Mouse (Mus musculus) thymus, adult 2 months (tissue): Measurements from ENCODE around the gene Ccdc92. TPM values are rescaled to one million over a fixed set of nuclear protein-coding genes. Genes with fewer than 3 reads are reported as not detected.

Source experiments
- DNase-seq: peaks from one replicate; pipeline ENCODE4 v3.0.0; 2021
- H3K27ac ChIP-seq: fragments of 200-500 bp; 2 replicates; pipeline ENCODE4 v1.5.1; 2012; ENCODE audit warnings: low read length, control low read depth; ENCODE audit not compliant: control insufficient read depth, insufficient read depth
- H3K27me3 ChIP-seq: fragments of 200-500 bp; 2 replicates; pipeline ENCODE4 v1.6.1; 2012; ENCODE audit warnings: mild to moderate bottlenecking, low read length, moderate library complexity, mixed read lengths; ENCODE audit not compliant: control insufficient read depth, insufficient read depth
- H3K36me3 ChIP-seq: fragments of 200-500 bp; 2 replicates; pipeline ENCODE4 v1.6.1; 2012; ENCODE audit warnings: mild to moderate bottlenecking, low read length, moderate library complexity; ENCODE audit not compliant: control insufficient read depth, insufficient read depth
- H3K4me1 ChIP-seq: fragments of 200-500 bp; replicated peaks from 2 replicates; pipeline ENCODE4 v1.6.1; 2012; ENCODE audit warnings: low read length; ENCODE audit not compliant: control insufficient read depth, insufficient read depth
- H3K4me3 ChIP-seq: fragments of 200-500 bp; 2 replicates; pipeline ENCODE4 v1.5.1; 2012; ENCODE audit warnings: mild to moderate bottlenecking, low read length, control low read depth, moderate library complexity; ENCODE audit not compliant: control insufficient read depth, insufficient read depth
- CTCF ChIP-seq: fragments of 200-500 bp; IDR thresholded peaks from 2 replicates; pipeline ENCODE4 v1.5.1; 2012; ENCODE audit warnings: mild to moderate bottlenecking, control low read depth, low read length, moderate library complexity, borderline replicate concordance; ENCODE audit not compliant: control insufficient read depth, poor library complexity, insufficient read depth; ENCODE audit errors: extremely low read depth
- POLR2A ChIP-seq: fragments of 200-500 bp; IDR thresholded peaks from 2 replicates; pipeline ENCODE4 v1.6.1; 2012; ENCODE audit warnings: mild to moderate bottlenecking, low read length, control low read depth, moderate library complexity; ENCODE audit not compliant: control insufficient read depth, poor library complexity, insufficient read depth; ENCODE audit errors: extremely low read depth
- WGBS: fragments of 180-500 bp; shearing (Covaris S2); methylation state at CpG from one replicate; pipeline ENCODE4 v1.1.7; 2018; 5-methylcytosine and 5-hydroxymethylcytosine counted together
- polyA plus RNA-seq: library from polyadenylated mRNA; depleted of rRNA; stranded (reverse); fragments of >200 nt; gene quantifications from 2 replicates; pipeline ENCODE4 v1.2.3, GENCODE M21; 2012

The Ccdc92 gene
- polyA plus RNA-seq, 1 experiment, result 16.1 TPM

DNA sequence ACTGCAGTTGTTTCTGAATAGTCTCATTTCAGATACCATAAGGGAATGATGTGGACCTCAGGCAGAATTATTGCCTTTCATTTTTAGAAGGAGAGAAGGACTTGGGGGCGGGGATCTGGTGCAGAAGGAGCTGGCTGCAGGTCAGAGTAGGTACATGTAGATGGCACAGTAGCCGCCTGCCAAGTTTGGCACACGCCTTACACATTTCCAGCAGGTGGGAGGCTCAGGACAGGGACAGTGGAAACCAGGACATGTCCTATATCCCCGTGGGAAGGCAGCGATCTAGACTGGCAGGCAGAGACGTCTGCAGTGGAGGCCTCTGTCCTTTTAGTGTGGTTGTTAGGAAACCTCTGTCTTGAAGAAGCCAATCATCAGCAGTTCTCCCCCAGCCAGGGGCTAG, 17.6 kb upstream of the Ccdc92 start:
- no peak for DNase-seq
- Histone ChIP-seq H3K4me1 (no peaks in the 10 kb centered on the region), H3K36me3 (peaks cover 5% of the 10 kb centered on the region), H3K27ac (no peak overlapping the region), H3K4me3 (no peak overlapping the region), H3K27me3 (no peaks in the 10 kb centered on the region)
- no peak for TF ChIP-seq CTCF
- no peak for TF ChIP-seq POLR2A
- WGBS, result 95% methylated on average over 6 of the region's 6 CpGs

DNA sequence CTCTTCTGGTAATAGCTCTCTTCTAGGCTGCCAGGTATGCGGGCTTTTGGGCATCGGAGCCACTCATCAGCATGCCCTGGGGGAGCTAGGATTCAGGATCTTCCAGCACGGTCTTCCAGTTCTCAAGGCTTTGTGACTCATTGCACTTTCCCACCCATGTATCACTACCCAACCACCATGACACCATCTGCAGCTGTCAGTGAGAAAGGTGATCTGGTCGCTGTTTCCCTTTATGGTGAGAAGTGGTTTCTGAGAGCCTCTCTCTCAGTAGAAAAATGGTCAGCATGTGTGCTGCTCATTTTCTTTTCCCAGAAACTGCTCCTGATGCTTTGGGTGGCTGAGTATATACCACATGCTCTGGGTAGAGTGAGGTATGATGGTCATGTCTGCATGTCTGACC, 17.0 kb upstream of the Ccdc92 start:
- no peaks in the 10 kb centered on the region for H3K27me3 ChIP-seq
- no peak overlapping the region for H3K4me3 ChIP-seq
- no peak overlapping the region for H3K27ac ChIP-seq
- H3K4me1 ChIP-seq, result no peaks in the 10 kb centered on the region
- TF ChIP-seq CTCF, result no peak
- TF ChIP-seq POLR2A, result no peak
- DNase-seq, result no peak
- H3K36me3 ChIP-seq, result no peaks in the 10 kb centered on the region; the same call in 1 of the 2 replicates
- WGBS, result 97% methylated on average over 4 of the region's 4 CpGs

DNA sequence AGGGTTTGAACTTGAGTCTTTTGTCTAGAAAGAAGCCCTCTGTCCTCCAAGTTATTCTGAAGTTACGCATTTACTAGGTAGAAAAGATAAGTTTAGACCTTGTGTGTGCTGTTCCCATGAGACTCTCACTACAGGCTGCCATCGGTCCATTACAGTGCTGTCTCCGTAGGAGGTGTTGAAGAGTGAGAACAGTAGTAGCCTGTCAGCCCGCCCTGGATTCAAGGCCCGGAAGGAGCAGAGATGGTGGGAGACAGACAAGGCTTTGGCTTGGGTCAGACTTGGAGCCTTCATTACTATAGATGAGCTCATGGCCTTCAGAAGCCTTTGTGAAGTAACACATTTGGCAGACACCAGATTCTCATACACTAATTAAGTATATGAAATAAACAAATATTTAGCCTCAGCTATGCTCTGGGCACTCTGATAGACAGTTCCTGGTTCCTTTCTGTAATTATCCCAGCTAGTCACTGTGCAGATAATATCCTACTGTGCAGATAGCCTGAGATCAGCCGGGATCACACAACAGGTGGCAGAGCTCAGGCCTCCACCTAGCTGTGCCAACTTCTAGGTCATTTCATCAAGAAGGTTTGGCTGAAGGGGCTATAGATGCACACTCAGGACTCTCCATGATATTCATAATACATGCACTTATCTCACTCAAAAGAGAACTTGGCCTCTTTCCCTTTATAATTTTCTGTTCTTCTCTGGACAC, 11.8 kb upstream of the Ccdc92 start:
- Histone ChIP-seq H3K27me3 (no peaks in the 10 kb centered on the region), H3K4me1 (no peaks in the 10 kb centered on the region), H3K4me3 (no peak overlapping the region), H3K36me3 (no peaks in the 10 kb centered on the region), H3K27ac (no peak overlapping the region)
- DNase-seq, result no peak
- 95% methylated on average over 6 of the region's 6 CpGs for WGBS
- no peak for TF ChIP-seq CTCF
- TF ChIP-seq POLR2A, result no peak

DNA sequence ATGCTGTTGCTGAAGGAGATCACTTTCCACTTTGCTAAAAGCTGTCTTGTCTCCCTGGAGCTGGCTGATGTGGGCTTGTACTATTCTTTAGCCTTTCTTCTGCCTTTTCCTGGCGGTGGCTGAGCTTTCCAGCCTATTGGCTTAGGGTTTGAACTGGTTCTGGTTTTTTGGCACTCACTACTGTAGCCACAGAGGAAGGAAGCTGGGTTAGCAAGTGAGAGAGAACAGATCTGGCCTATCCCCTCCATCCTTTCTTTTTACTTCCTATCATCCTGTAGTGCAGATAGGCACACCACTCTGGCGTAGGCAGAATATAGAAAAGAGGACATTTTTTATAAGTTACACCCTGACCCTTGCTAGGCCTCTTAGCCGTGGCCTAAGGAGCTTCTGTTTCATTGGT, 10.9 kb upstream of the Ccdc92 start:
- H3K27ac ChIP-seq, result no peak overlapping the region
- H3K36me3 ChIP-seq, result no peaks in the 10 kb centered on the region
- no peaks in the 10 kb centered on the region for H3K27me3 ChIP-seq
- no peak for TF ChIP-seq POLR2A
- no peak for TF ChIP-seq CTCF
- no peak overlapping the region for H3K4me3 ChIP-seq
- no peak for DNase-seq
- H3K4me1 ChIP-seq, result no peaks in the 10 kb centered on the region
- 32% methylated on average over 3 of the region's 3 CpGs for WGBS

DNA sequence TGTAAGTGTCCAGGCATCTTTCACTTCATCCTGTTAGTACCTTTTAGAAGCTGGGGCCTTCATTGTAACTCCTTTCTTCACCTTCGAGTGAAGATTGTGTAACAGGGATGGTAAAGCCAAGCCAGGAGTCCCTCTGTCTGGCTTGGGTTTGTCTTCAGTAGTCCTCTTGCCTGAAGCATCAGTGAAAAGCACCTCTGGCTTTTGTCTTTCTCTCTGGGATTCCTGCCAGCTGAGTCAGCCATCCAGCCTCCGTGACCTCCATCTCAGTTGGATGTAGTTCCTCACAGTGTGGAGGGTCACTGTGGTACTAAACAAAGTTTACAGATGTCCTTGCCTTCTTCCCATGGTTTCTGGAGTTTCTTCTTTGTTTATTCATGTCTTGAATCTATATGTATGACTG, 9.8 kb upstream of the Ccdc92 start:
- no peak for TF ChIP-seq CTCF
- TF ChIP-seq POLR2A, result no peak

DNA sequence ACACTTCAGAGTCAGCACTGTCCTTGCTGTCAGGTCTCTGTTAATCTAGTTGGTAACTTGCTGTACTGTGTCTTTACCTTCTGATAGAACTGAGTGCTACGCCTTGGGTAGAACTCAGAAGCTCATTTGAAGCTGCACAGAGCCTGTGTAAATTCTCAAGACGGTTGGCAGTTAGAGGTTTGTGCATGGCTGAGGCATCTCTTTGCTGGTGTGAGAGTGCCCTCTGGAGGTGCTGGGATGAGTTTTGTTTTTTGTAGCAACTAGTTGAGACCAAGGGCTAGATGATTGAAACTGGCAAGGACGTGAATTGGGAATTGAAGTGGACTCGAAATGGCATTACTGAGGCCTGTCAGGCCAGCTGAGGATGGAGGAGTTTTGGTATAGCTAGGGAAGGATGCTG, 6.8 kb upstream of the Ccdc92 start:
- no peak for TF ChIP-seq POLR2A
- TF ChIP-seq CTCF, result no peak
- peak; percentile 74 for DNase-seq
- no peak overlapping the region for H3K27ac ChIP-seq
- no peaks in the 10 kb centered on the region for H3K27me3 ChIP-seq
- H3K36me3 ChIP-seq, result no peaks in the 10 kb centered on the region
- H3K4me1 ChIP-seq, result no peaks in the 10 kb centered on the region
- no peak overlapping the region for H3K4me3 ChIP-seq
- 59% methylated on average over 4 of the region's 4 CpGs for WGBS

More for the DNA sequence above, 9.8 kb upstream of the Ccdc92 start:
- H3K27ac ChIP-seq, result no peak overlapping the region
- no peak for DNase-seq
- 93% methylated on average over 2 of the region's 2 CpGs for WGBS
- no peaks in the 10 kb centered on the region for H3K27me3 ChIP-seq
- H3K36me3 ChIP-seq, result no peaks in the 10 kb centered on the region
- H3K4me1 ChIP-seq, result no peaks in the 10 kb centered on the region
- H3K4me3 ChIP-seq, result no peak overlapping the region

DNA sequence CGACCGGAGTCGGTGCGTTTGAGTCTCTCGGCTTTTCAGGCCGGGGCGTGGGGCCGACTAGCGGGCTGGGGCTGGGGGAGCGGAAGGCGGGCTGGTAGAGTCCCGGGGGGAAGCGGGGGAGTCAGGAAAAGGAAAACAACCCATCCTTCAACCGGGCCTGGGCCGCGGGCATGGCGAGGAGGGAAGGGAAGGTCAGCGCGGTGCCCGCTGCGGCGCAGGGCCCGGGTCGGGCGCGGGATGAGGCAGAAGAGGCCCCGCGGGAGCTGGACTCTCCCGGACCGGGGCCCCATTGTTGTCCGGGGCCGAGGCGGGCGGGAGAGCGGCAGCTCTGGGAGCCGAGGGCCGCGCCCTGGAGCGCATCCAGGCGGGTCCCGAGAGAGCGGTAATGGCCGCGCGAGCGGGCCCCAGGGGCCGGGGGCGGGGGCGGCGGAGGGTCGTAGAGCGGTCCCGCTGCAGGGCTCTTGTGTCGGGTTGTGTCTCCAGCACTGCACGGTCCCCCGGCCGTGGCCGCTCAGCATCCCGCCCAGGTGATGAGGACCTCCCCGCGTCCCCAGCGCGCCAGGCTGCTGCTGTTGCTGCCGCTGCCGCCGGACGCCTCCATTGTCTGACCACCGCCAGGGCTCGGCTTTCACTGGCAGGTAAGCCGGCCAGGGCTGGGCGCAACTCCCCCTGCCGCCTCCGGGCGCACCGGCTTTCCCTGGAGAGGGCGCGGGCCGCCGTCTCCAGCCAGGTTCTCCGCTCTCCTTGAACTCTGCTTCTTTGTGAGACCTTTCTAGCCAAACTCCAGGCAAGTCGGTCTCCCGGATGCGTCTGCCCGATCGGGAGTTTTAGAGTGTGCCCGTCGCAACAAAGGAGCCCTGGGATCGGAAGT, 882 bp upstream of the Ccdc92 start:
- peaks cover 11% of the 10 kb centered on the region for H3K4me1 ChIP-seq
- H3K27me3 ChIP-seq, result no peaks in the 10 kb centered on the region; the same call in 1 of the 2 replicates
- no peak overlapping the region for H3K27ac ChIP-seq
- TF ChIP-seq POLR2A (no peak), CTCF (no peak)
- 1% methylated on average over 86 of the region's 88 CpGs for WGBS
- no peaks in the 10 kb centered on the region for H3K36me3 ChIP-seq
- peak; percentile 33 for DNase-seq
- H3K4me3 ChIP-seq, result peak overlapping the region; percentile 67
